Mouse (Mus musculus) ES-E14 (cell line): Measurements from ENCODE around the gene Kirrel3.

Experiments used
- CHD2 ChIP-seq: IDR thresholded peaks from 2 replicates; pipeline ENCODE4 v1.6.1; 2014; ENCODE audit warnings: mild to moderate bottlenecking, low read depth, low read length, inconsistent platforms
- HCFC1 ChIP-seq: IDR thresholded peaks from 2 replicates; pipeline ENCODE4 v1.6.1; 2012; ENCODE audit warnings: low read length, inconsistent platforms, borderline replicate concordance; ENCODE audit not compliant: insufficient read depth
- MAFK ChIP-seq: IDR thresholded peaks from 2 replicates; pipeline ENCODE4 v1.6.1; 2014; ENCODE audit warnings: mild to moderate bottlenecking, low read depth, low read length, inconsistent platforms; ENCODE audit not compliant: insufficient read depth
- ZC3H11A ChIP-seq: IDR thresholded peaks from 2 replicates; pipeline ENCODE4 v1.6.1; 2012; ENCODE audit warnings: low read depth, mild to moderate bottlenecking, inconsistent platforms, low read length, borderline replicate concordance
- ZNF384 ChIP-seq: IDR thresholded peaks from 2 replicates; pipeline ENCODE4 v1.6.1; 2012; ENCODE audit warnings: low read depth, low read length, inconsistent platforms

DNA sequence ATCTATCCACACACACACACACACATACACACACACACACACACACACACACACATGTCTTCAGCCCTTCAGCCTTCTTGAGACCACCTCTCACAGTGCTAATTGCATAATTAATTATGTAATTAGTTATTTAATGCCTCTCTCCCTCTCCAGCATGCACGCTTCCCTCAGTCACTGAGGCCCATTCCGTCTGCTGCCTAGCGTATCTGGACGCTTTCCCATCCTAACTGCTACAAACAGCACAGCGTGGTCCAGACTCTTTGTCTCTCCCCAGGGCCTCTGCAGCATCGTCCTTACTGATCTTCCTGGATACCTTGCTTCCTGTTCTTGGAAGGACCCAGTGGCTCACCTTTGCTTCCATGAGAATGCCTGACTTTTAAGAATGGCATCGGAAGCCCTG, 270.4 kb downstream of the Kirrel3 start:
- TF ChIP-seq ZNF384 (no peak), CHD2 (no peak), ZC3H11A (no peak), MAFK (no peak), HCFC1 (no peak)
